Mouse (Mus musculus) macrophage (primary cell): ENCODE measurements around the gene Cald1. TPM values are rescaled to one million over a fixed set of nuclear protein-coding genes. Genes with fewer than 3 reads are reported as not detected.

Source experiments
- H3K27ac ChIP-seq: fragments of 350-480 bp; formaldehyde crosslinking; 2 replicates; pipeline ENCODE4 v1.9.0; 2021
- H3K36me3 ChIP-seq: fragments of 350-480 bp; formaldehyde crosslinking; 2 replicates; pipeline ENCODE4 v1.9.0; 2021; ENCODE audit errors: inconsistent target
- H3K4me3 ChIP-seq: fragments of 350-480 bp; formaldehyde crosslinking; 2 replicates; pipeline ENCODE4 v1.9.0; 2021; ENCODE audit errors: inconsistent target
- H3K79me2 ChIP-seq: fragments of 350-480 bp; formaldehyde crosslinking; 2 replicates; pipeline ENCODE4 v1.9.0; 2021; ENCODE audit errors: inconsistent target
- WGBS: methylation state at CpG from one replicate; pipeline ENCODE4 v1.1.7; 2026; ENCODE audit warnings: inconsistent platforms; ENCODE audit not compliant: missing documents; 5-methylcytosine and 5-hydroxymethylcytosine counted together
- polyA plus RNA-seq: library from polyadenylated mRNA; stranded (reverse); fragments of 250-400 nt; gene quantifications from 3 replicates; pipeline ENCODE4 v1.2.4, GENCODE M21; 2018; ENCODE audit warnings: inconsistent platforms

Gene Cald1
- polyA plus RNA-seq, 1 experiment from 2014 or later, result 4.8 TPM

DNA sequence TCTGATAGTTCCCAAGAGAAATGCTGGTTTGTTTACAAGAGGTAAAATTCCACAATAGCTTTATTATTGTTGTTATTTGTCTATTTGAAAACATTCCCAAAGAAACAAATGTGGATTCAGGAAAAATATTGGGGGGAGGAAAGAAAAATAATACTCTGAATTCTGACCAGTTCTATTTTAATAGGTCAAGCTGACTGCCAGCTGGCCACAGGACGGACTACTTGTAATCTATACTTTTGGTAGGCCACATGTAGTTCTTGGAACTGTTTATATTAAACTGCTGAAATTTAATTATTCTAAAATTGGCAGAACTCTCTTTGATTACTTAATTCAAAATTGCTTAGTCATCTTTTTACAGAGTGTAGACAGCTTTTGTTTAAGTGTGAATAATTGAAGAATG lies 73.1 kb downstream of the Cald1 start:
- no peaks in the 10 kb centered on the region for H3K79me2 ChIP-seq
- H3K27ac ChIP-seq, result no peak overlapping the region
- H3K36me3 ChIP-seq, result no peaks in the 10 kb centered on the region
- H3K4me3 ChIP-seq, result no peak overlapping the region
- WGBS, result 91% methylated on average over 1 of the region's 1 CpGs

DNA sequence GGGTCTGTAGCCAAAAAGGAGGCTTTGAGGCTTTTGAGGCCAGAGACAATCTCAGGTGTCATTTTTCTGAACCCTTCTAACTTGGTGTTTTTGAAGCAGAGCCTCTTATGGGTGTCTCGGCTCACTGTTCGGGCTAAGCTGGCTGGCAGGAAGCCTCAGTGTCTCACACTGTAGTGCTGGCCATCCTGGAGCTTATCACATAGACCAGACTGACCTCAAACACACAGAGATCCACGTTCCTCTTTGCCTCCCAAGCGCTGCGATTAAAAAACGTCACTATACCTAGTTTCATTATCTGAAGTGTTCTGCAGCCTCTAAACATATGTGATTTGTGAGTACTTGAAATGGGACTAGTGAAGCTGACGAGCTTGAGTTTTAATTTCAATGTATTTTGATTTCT lies 76.1 kb downstream of the Cald1 start:
- 5% methylated on average over 7 of the region's 7 CpGs for WGBS
- Histone ChIP-seq H3K36me3 (no peaks in the 10 kb centered on the region), H3K4me3 (no peak overlapping the region; the same call in 1 of the 2 replicates), H3K79me2 (no peaks in the 10 kb centered on the region), H3K27ac (no peak overlapping the region)

DNA sequence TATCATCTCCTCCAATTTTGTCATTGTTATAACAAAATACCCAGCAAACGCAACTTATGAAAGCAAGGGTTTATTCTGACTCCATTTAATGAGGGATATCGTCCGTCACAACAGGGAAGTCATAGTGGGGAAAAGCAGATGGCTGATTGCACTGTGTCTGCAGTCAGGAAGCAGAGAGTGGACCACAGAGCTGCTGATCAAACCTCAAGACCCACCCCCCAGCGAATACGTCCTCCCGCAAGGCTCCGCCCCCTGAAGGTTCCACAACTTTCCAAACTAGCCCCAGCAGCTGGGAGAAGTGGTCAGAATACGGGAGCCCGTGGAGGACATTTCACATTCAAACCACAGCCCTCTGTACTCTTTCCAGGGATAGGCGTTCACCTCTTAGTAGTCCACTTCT lies 76.6 kb downstream of the Cald1 start:
- no peak overlapping the region for H3K27ac ChIP-seq
- H3K79me2 ChIP-seq, result no peaks in the 10 kb centered on the region
- 26% methylated on average over 10 of the region's 10 CpGs for WGBS
- no peaks in the 10 kb centered on the region for H3K36me3 ChIP-seq
- no peak overlapping the region; the same call in 1 of the 2 replicates for H3K4me3 ChIP-seq

DNA sequence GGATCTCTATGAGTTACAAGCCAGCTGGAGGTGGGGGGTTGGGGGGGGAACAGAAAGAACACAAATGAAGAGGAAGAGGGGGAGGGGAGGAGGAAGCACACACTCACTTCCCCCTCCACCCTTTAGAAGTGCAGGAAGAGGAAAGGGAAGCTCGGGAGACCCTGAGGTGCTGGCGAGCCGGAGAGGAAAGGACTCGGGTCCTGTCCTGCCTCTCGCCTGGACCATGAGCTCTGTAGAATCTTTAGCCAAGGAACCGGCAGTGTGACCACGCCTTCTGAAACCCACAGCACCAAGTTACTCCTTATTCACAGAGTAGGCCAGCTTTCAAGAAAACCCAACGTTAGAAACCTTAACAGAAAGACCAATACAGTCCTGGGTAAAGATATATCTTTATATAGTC lies 83.8 kb downstream of the Cald1 start:
- no peaks in the 10 kb centered on the region for H3K36me3 ChIP-seq
- WGBS, result 24% methylated on average over 7 of the region's 8 CpGs
- no peak overlapping the region for H3K27ac ChIP-seq
- no peak overlapping the region for H3K4me3 ChIP-seq
- H3K79me2 ChIP-seq, result no peaks in the 10 kb centered on the region

DNA sequence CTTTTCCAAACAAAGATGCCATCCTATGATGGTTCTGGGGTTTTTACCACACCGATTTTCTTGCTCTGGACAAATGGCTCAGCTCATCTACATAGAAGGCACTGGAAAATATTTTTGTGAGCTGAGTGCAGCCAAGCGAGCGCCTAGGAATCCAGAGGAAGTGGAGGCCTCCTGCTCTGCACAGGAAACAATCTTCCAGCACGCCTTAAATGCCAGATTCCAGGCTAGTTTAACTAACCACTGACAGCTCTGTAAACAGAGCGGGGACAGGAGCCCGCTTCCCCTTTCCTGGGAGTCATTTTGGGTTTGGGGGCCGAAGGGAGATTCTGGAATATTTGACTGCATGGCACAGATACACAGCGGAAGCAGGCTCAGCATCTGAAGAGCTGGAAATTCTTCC lies 86.6 kb downstream of the Cald1 start:
- 58% methylated on average over 8 of the region's 8 CpGs for WGBS
- no peaks in the 10 kb centered on the region for H3K36me3 ChIP-seq
- H3K79me2 ChIP-seq, result no peaks in the 10 kb centered on the region
- no peak overlapping the region for H3K4me3 ChIP-seq
- no peak overlapping the region for H3K27ac ChIP-seq

DNA sequence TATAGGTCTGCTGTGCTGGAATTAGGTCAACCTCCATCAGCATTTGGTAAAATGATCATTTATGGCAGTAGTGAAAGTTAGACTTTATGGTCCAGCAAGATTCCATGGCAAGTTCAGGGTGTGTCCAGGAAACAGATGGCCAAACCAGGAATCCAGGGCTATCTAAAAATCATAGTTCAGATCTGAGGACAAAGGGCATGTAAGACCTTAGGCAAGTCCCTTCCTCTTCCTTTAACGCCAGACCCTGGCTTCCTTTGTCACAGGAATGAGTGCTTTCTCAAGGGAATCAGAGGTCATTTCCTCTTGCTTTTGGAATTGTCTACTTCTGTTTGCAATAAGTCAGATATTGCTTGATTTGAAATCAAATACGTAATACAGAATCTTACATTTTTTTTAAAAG lies 90.7 kb downstream of the Cald1 start:
- WGBS, result 82% methylated on average over 2 of the region's 2 CpGs
- Histone ChIP-seq H3K79me2 (no peaks in the 10 kb centered on the region), H3K27ac (no peak overlapping the region)

DNA sequence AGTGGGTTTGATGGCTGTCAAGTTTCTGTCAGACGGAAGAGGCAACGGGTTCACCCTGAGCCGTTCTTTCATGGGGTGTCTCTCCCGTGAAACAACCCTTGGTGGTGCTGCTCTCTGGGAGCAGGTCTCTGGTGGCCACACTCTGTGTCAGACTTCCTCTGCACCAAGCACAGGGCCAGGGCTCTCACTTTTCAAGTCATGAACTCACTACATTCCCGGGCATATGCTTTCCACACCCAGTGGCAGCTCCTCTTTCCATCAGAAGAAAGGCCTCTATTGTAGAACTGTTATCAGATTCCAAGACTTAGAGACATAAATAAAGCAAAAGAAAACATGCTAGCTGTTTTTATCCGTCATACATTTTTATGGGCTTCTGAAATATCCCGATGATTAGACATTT lies 93.1 kb downstream of the Cald1 start:
- Histone ChIP-seq H3K36me3 (no peaks in the 10 kb centered on the region), H3K79me2 (no peaks in the 10 kb centered on the region), H3K4me3 (no peak overlapping the region), H3K27ac (no peak overlapping the region)
- WGBS, result 91% methylated on average over 7 of the region's 7 CpGs

More for the DNA sequence above, 90.7 kb downstream of the Cald1 start:
- Histone ChIP-seq H3K4me3 (no peak overlapping the region), H3K36me3 (no peaks in the 10 kb centered on the region)

DNA sequence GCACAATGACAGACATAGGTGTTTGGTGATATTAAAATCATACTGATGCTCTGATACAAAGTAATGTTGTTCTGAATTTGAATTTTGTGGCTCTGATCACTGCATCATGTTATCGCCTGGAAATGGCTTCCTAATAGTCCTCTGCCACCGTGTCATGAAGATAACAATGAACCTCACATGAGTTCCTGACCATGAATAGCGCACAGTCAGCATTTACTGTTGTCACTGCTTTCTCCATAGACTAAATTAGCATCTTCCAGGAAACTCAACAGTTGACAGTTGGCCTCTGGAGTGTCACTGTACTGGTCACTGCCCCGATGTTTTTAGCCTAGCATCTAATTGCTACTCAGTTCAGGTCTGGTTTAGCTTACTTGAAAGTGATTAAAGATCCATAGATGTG lies 95.8 kb downstream of the Cald1 start:
- 89% methylated on average over 4 of the region's 4 CpGs for WGBS
- no peak overlapping the region for H3K4me3 ChIP-seq
- H3K36me3 ChIP-seq, result no peaks in the 10 kb centered on the region
- no peak overlapping the region for H3K27ac ChIP-seq
- H3K79me2 ChIP-seq, result no peaks in the 10 kb centered on the region

DNA sequence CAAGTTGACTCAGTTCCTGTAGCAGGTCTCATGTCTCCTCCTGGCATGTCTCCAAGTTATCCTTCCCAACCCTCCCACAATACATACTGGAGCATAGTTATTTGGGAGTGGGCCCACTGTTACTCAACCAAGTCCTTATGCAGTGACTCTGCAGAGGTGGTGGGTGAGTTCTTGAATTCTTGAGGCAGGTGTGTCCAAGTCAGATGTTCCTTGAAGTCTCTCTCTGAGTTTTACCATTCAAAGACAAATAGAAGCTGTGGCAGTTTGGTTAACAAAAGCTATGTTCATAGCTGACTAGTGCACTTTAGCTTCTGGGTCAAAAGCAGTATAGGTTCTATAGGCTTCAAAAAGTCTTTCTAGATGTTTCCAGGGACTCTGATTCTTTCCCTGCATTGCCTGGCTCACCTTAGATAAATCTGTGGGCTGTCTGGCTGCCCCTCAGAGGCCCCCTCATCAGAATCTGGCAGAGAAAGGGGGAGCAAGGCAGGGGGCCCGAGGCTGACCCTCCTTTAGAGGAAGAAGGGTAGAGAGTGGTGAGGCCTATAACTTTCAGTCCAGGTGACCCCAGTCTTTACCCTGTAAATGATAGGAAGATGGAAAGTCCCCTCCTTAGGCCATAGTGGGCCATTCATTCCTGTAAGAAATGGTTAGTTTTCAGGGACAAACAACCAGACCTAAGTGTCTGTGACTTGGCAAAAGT lies 105.3 kb downstream of the Cald1 start:
- H3K4me3 ChIP-seq, result no peak overlapping the region
- WGBS, result 71% methylated on average over 1 of the region's 1 CpGs
- no peak overlapping the region for H3K27ac ChIP-seq
- no peaks in the 10 kb centered on the region for H3K79me2 ChIP-seq
- no peaks in the 10 kb centered on the region for H3K36me3 ChIP-seq

DNA sequence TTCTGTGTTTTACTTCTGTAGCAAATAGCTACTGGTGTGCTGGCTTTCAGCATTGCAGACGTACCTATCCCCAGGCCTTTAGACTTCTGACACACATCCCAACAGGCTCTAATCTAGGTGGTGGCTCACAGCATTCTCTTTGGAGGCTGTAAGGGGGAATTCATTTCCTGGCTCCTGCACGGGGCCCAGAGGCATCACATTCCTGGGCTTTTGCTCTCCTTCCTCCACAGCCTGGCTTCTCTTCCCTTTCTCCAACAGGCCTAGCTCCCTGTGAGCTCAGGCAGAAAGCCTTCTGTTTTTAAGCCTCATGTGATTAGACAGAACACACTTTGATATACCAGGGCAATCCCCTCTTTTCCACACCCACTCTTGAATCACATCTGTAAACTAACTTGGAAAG lies 109.2 kb downstream of the Cald1 start:
- Histone ChIP-seq H3K36me3 (no peaks in the 10 kb centered on the region), H3K4me3 (no peak overlapping the region), H3K79me2 (no peaks in the 10 kb centered on the region), H3K27ac (no peak overlapping the region)
- WGBS, result 79% methylated on average over 2 of the region's 2 CpGs

DNA sequence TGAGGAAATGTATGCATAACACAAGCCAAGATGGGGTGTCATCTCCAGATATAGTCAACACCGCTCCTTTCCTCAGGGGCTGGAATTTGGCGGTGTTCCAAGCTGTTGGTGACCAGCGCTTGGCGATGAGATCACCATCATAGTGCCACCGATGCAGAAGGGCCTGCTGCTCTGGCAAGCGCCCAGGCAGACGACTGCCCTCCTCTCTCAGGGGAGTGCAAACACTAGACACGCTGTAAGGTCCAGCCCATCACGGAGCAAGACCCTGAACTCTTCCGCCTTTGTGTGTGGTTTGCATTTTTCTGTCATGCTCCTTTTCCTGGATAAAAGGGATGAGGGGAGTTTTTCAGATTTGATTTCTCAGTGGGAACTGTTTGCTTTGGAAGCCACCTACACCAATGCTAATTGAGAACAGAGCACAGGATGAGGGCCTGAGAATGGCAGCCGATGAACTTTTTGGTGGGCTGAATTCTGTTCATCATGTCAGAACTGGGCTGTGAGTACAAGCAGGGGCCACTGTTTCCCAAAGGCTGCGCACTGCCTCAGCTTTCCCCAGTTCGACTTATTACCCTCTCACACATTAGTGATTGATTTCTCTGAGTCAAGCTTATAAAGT lies 110.5 kb downstream of the Cald1 start:
- H3K27ac ChIP-seq, result no peak overlapping the region
- no peaks in the 10 kb centered on the region for H3K79me2 ChIP-seq
- WGBS, result 72% methylated on average over 13 of the region's 13 CpGs
- H3K4me3 ChIP-seq, result no peak overlapping the region
- no peaks in the 10 kb centered on the region for H3K36me3 ChIP-seq

DNA sequence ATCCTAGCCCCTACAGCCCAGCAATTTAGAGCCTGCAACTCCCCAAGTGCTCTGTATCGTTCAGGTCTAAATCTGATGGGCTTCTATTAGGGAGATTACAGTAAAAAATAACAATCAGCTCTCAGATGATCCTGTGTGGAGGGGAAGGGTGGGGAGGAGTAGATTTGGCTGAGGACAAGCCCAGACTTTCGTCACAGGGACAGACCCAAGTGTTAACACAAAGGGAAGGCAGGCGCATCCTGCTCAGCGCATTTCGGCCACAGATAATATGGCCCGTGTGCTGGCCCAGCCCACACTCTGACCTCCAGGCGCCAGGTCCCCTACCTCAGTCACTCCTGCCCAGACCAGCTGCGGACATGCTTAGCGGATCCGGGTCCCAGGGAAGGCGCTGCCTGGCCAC lies 111.0 kb downstream of the Cald1 start:
- no peaks in the 10 kb centered on the region for H3K79me2 ChIP-seq
- no peaks in the 10 kb centered on the region for H3K36me3 ChIP-seq
- H3K4me3 ChIP-seq, result no peak overlapping the region
- no peak overlapping the region for H3K27ac ChIP-seq
- WGBS, result 21% methylated on average over 11 of the region's 11 CpGs

DNA sequence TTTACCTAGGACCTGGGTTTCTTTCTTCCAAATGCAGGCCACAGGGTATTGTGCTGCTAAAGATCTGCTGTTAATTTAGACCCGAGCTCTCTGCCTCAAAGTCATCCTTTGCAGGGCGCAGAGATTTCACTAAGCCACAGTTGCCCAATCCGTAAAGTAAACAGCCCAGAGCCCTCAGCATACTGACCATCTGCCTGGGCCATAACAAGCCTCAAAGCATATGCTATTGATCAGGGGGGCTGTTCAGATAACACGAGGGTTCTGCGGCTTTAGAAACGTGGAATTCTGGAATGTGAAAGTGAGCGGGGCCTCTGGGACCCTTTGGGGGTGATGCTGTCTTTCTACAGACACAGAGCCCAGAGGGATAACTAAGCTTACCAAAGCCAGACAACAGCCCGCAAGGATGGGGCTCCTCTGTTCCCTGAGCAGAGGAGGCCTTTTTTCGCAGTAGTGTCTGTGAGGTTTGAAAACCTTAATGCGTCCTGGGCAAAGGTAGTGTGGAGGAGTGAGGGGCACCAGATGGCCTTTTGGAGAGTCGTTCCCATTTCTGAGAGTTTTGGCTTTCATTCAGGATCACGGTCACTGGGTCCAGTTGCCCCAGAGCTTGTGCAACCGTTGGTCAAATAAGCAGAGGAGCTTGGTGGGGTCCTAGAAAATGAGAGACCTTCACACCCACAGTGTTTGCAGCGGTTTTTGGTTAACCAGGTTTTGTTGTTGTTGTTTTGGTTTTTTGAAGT lies 111.8 kb downstream of the Cald1 start:
- no peaks in the 10 kb centered on the region for H3K79me2 ChIP-seq
- WGBS, result 85% methylated on average over 14 of the region's 14 CpGs
- H3K4me3 ChIP-seq, result no peak overlapping the region
- H3K27ac ChIP-seq, result no peak overlapping the region
- no peaks in the 10 kb centered on the region for H3K36me3 ChIP-seq

DNA sequence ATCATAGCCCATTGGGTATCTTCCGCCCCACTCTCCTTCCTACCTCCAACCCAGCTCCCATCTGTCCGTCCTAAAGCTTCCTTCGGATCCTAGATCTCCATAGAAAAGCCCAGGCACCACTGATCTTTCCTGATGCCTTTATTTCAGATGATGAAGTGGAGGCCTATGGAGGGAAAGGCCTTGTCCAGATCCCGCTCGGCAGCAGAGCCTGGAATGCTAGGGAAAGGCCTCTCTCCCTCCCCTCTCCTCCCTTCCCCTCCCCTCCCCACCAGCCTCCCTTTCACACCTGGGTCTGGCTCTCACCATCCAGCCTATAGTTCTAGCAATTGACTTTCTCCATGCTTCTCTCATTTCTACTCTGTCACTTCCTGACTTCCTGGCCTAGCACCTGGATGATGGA lies 112.5 kb downstream of the Cald1 start:
- no peaks in the 10 kb centered on the region for H3K79me2 ChIP-seq
- H3K4me3 ChIP-seq, result no peak overlapping the region
- no peaks in the 10 kb centered on the region for H3K36me3 ChIP-seq
- WGBS, result 96% methylated on average over 5 of the region's 5 CpGs
- no peak overlapping the region for H3K27ac ChIP-seq

DNA sequence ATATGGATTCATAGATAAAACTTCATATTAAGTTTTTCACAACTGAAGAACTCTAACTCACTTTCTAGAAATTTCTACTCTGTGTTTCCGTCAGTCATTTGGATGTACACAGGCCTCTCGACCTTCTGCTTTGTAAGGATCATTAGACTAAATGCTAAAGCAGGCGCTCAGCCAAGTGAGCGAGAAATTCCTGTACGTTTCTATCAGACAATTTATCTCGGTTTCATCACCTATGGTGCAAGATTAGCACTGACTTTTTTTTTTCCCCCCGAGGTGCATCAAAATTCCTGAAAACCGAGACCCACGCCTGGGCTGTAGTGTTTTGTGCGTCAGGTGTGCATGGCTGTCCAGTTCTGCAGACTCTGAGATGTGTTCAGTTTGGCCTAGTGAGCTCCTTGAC lies 113.3 kb downstream of the Cald1 start:
- no peaks in the 10 kb centered on the region for H3K79me2 ChIP-seq
- no peak overlapping the region for H3K27ac ChIP-seq
- WGBS, result 87% methylated on average over 10 of the region's 10 CpGs
- H3K36me3 ChIP-seq, result no peaks in the 10 kb centered on the region
- no peak overlapping the region for H3K4me3 ChIP-seq
